Mouse (Mus musculus) liver, embryonic 14.5 days (tissue): ENCODE measurements around the gene Naaladl2.

Experiments used
- CTCF ChIP-seq: IDR thresholded peaks from 2 replicates; pipeline ENCODE4 v1.5.1; 2016; ENCODE audit warnings: antibody characterized with exemption, low read depth, control low read depth
- EP300 ChIP-seq: IDR thresholded peaks from 2 replicates; pipeline ENCODE4 v1.6.1; 2016; ENCODE audit warnings: antibody characterized with exemption, low read depth

- TF ChIP-seq EP300 (no peak), CTCF (no peak)
Measured at GRCm38 (mm10) chr3:24938507-24939182, 205.4 kb downstream of the Naaladl2 start.
